8 mouse cellular contexts compared by ENCODE assay signal in genomic region chr9:72111622-72112550, GRCm38 (mm10). TPM values are rescaled to one million over a fixed set of nuclear protein-coding genes. Genes with fewer than 3 reads are reported as not detected.
A peak's percentile ranks its signal among the peaks of the same experiment; 100 is the strongest.
DNase-seq lines count a peak whose midpoint lies in the region; ATAC-seq and TF ChIP-seq lines count a peak whose summit lies in the region.

Gene Tcf12, minus strand, starts transcription at chr9:72111871.

- peak; percentile 74 for TF ChIP-seq POLR2A in small intestine, adult 2 months (IDR thresholded peaks at IDR 0.05; ENCODE audit: low read depth, low read length)

- peak; percentile 82 for ATAC-seq in embryonic facial prominence, embryonic 12.5 days (ENCODE audit: insufficient number of reproducible peaks, insufficient read depth, low FRiP score, low TSS enrichment)
- peak; percentile 83 for ATAC-seq in limb, embryonic 11.5 days (ENCODE audit: insufficient number of reproducible peaks, low FRiP score, low TSS enrichment, low read depth)
- ATAC-seq in midbrain, embryonic 13.5 days = peak; percentile 86

- no peaks in the 10 kb centered on the region for H3K36me3 ChIP-seq in embryonic facial prominence, embryonic 12.5 days
- H3K36me3 ChIP-seq in limb, embryonic 11.5 days (ENCODE audit: control insufficient read depth, insufficient read depth, low read length) = no peaks in the 10 kb centered on the region
- H3K36me3 ChIP-seq in midbrain, embryonic 13.5 days = 0 out of 2 replicates have a peak, but pooled peaks cover 1% of the 10 kb centered on the region
- peaks cover 2% of the 10 kb centered on the region; the same call in 1 of the 2 replicates for H3K36me3 ChIP-seq in small intestine, adult 2 months (ENCODE audit: control insufficient read depth, insufficient read depth, low read length)

- H3K27ac ChIP-seq in embryonic facial prominence, embryonic 12.5 days = peak within 1 kb of the TSS; percentile 93
- H3K27ac ChIP-seq in limb, embryonic 11.5 days (replicated peaks; ENCODE audit: low read depth, low read length) = peak within 1 kb of the TSS; percentile 95
- peak within 1 kb of the TSS; percentile 94 for H3K27ac ChIP-seq in midbrain, embryonic 13.5 days
- H3K27ac ChIP-seq in small intestine, adult 2 months (ENCODE audit: insufficient read depth, low read depth, low read length) = peak within 1 kb of the TSS; percentile 77

- peak within 1 kb of the TSS; percentile 73 for H3K4me2 ChIP-seq in embryonic facial prominence, embryonic 12.5 days (replicated peaks)
- peak within 1 kb of the TSS; percentile 80 for H3K4me2 ChIP-seq in limb, embryonic 11.5 days (ENCODE audit: low read depth, severe bottlenecking)
- H3K4me2 ChIP-seq in midbrain, embryonic 13.5 days (replicated peaks) = peak within 1 kb of the TSS; percentile 70

- TF ChIP-seq CTCF in small intestine, adult 2 months (IDR thresholded peaks at IDR 0.05; ENCODE audit: extremely low read depth, insufficient read length, insufficient replicate concordance, low read depth, low read length) = no peak

- no peaks in the 10 kb centered on the region for H3K9me3 ChIP-seq in embryonic facial prominence, embryonic 12.5 days
- no peaks in the 10 kb centered on the region for H3K9me3 ChIP-seq in limb, embryonic 11.5 days (ENCODE audit: control insufficient read depth, low read length)
- H3K9me3 ChIP-seq in midbrain, embryonic 13.5 days = no peaks in the 10 kb centered on the region

- peak within 1 kb of the TSS; percentile 87 for H3K9ac ChIP-seq in embryonic facial prominence, embryonic 12.5 days
- H3K9ac ChIP-seq in limb, embryonic 11.5 days (ENCODE audit: low read length) = peak within 1 kb of the TSS; percentile 100
- peak within 1 kb of the TSS; percentile 98 for H3K9ac ChIP-seq in midbrain, embryonic 13.5 days (replicated peaks)

- H3K4me3 ChIP-seq in embryonic facial prominence, embryonic 12.5 days = peak within 1 kb of the TSS; percentile 90
- peak within 1 kb of the TSS; percentile 77 for H3K4me3 ChIP-seq in limb, embryonic 11.5 days (ENCODE audit: low read depth, low read length)
- peak within 1 kb of the TSS; percentile 79 for H3K4me3 ChIP-seq in midbrain, embryonic 13.5 days (replicated peaks)
- peak within 1 kb of the TSS; percentile 91 for H3K4me3 ChIP-seq in small intestine, adult 2 months (ENCODE audit: low read depth, low read length)

- H3K27me3 ChIP-seq in embryonic facial prominence, embryonic 12.5 days = no peaks in the 10 kb centered on the region
- H3K27me3 ChIP-seq in limb, embryonic 11.5 days (ENCODE audit: control insufficient read depth, insufficient read depth, low read length) = no peaks in the 10 kb centered on the region
- no peaks in the 10 kb centered on the region for H3K27me3 ChIP-seq in midbrain, embryonic 13.5 days
- no peaks in the 10 kb centered on the region for H3K27me3 ChIP-seq in small intestine, adult 2 months (ENCODE audit: control insufficient read depth, insufficient read depth, low read length)

- 2% methylated on average over 86 of the region's 88 CpGs for WGBS in embryonic facial prominence, embryonic 12.5 days
- 1% methylated on average over 86 of the region's 88 CpGs for WGBS in limb, embryonic 11.5 days
- 1% methylated on average over 88 of the region's 88 CpGs for WGBS in midbrain, embryonic 13.5 days
- 2% methylated on average over 88 of the region's 88 CpGs for WGBS in small intestine, adult 2 months

- peaks cover 13% of the 10 kb centered on the region; the same call in 1 of the 2 replicates for H3K4me1 ChIP-seq in embryonic facial prominence, embryonic 12.5 days
- no peaks in the 10 kb centered on the region; the same call in 1 of the 2 replicates for H3K4me1 ChIP-seq in limb, embryonic 11.5 days (ENCODE audit: control insufficient read depth, insufficient read depth, low read length)
- peaks cover 30% of the 10 kb centered on the region for H3K4me1 ChIP-seq in midbrain, embryonic 13.5 days (replicated peaks)
- H3K4me1 ChIP-seq in small intestine, adult 2 months (ENCODE audit: control insufficient read depth, insufficient read depth, insufficient read length, low read length) = peaks cover 2% of the 10 kb centered on the region; the same call in 1 of the 2 replicates

- DNase-seq in 3T3-L1 (ENCODE audit: low read depth, low spot score) = peak; percentile 79
- peak; percentile 84 for DNase-seq in adrenal gland, postnatal 25 days
- peak; percentile 99 for DNase-seq in heart, adult 11 months
- peak; percentile 83 for DNase-seq in kidney, adult 11 months
- peak; percentile 91 for DNase-seq in limb, embryonic 11.5 days (ENCODE audit: low spot score)

RNA-seq across cellular contexts. Expression of gene Tcf12, which starts in this region (rescaled TPM):
- 83.1 and 89.3 TPM in 2 replicates for total RNA-seq in adrenal gland, postnatal 25 days (2021)
- 148 and 162 TPM in 2 replicates for polyA plus RNA-seq in embryonic facial prominence, embryonic 12.5 days (2016; fragmentation: Nextera tagmentation; extraction: Ambion mirVana)
- 191 and 194 TPM in 2 replicates for polyA plus RNA-seq in limb, embryonic 11.5 days (2014; fragmentation: Nextera tagmentation; extraction: Ambion mirVana)
- 116 and 140 TPM in 2 replicates for polyA plus RNA-seq in midbrain, embryonic 13.5 days (2015; fragmentation: Nextera tagmentation; extraction: Ambion mirVana)
- 19.9 and 30.2 TPM in 2 replicates for polyA plus RNA-seq in small intestine, adult 2 months (2012; rRNA removed)

Comparison
In these comparisons a context has a peak if more than half of its experiments do, and no peak if none do; other contexts are left out.
1. Peak in every context shown above with its lines: DNase-seq, ATAC-seq, H3K4me3 ChIP-seq and H3K27ac ChIP-seq.